Mouse (Mus musculus) kidney, adult 11 months (tissue): Measurements from ENCODE around the gene Ugt1a1.
A peak's percentile ranks its signal among the peaks of the same experiment; 100 is the strongest.

Source experiments
- DNase-seq: peaks from one replicate; pipeline ENCODE4 v3.0.0; 2022

Ugt1a1 gene

GRCm38 (mm10) chr1:88259643-88260024, 47.9 kb downstream of the Ugt1a1 start:
- no peak for DNase-seq

- peak; percentile 67 for DNase-seq
These were observed 48.4 kb downstream of the Ugt1a1 start for GRCm38 (mm10) chr1:88260114-88260513.

- no peak for DNase-seq
These were observed 49.0 kb downstream of the Ugt1a1 start for GRCm38 (mm10) chr1:88260604-88261377.

GRCm38 (mm10) chr1:88261706-88262105, 49.9 kb downstream of the Ugt1a1 start:
- DNase-seq, result no peak

GRCm38 (mm10) chr1:88262255-88262654, 50.5 kb downstream of the Ugt1a1 start:
- DNase-seq, result peak; percentile 59

- no peak for DNase-seq
These were observed 51.2 kb downstream of the Ugt1a1 start for GRCm38 (mm10) chr1:88262961-88263360.

GRCm38 (mm10) chr1:88263778-88264177, 52.0 kb downstream of the Ugt1a1 start:
- DNase-seq, result no peak

- no peak for DNase-seq
These were observed 52.6 kb downstream of the Ugt1a1 start for GRCm38 (mm10) chr1:88264237-88264868.

- DNase-seq, result no peak
These were observed 53.1 kb downstream of the Ugt1a1 start for GRCm38 (mm10) chr1:88264869-88265240.

- DNase-seq, result no peak
These were observed 54.4 kb downstream of the Ugt1a1 start for GRCm38 (mm10) chr1:88266123-88266522.

- no peak for DNase-seq
These were observed 55.7 kb downstream of the Ugt1a1 start for GRCm38 (mm10) chr1:88267489-88267888.

- no peak for DNase-seq
These were observed 56.3 kb downstream of the Ugt1a1 start for GRCm38 (mm10) chr1:88268070-88268469.
